Mouse (Mus musculus) lung, postnatal 10 days (tissue): ENCODE data around the gene Anxa6.
"Not testable (repeated sequence)": the region's sequence is repeated elsewhere in the genome, so short reads cannot be mapped to it uniquely, and the experiment has no call there.

Experiments used
- DNase-seq: peaks from one replicate; pipeline ENCODE4 v3.0.0; 2021

Gene Anxa6

GRCm38 (mm10) chr11:54956912-54957311 lies 76.3 kb downstream of the Anxa6 start:
- no peak for DNase-seq

DNA sequence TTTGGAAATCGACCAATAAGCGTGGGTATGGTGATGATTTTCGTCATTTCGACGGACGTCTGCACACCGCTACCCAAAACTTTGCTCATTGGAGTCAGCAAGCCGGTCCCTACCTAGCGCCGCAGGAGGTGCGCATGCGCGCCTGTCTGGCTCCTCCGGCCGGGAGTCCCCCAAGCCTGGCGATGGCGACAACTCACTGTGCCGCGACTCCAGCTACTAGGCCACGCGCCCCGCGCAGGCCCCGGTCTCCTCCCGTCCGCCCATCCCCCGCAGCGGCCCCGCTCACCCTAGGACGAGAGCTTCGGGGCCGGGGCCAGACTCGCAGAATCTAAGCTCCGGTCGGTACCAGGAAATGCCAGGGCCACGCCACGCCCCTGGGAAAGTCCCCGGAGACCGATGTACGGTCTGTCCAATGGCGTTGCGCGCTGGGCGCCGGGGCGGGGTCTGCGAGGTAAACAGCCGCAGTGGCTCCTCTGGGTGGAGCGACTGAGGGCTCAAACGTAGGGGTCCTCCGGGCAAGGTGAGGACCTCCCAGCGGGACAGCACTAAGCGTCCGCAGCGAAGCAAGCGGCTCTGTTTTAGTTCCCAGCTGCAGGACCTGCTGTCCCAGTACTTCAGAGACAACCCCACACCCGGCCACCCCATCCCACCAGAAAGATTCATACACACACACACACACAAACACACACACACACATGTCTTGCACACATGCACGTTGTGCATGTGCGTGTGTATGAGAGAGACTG lies 77.3 kb downstream of the Anxa6 start:
- peak; percentile 99 for DNase-seq

GRCm38 (mm10) chr11:54955400-54955734 lies 77.9 kb downstream of the Anxa6 start:
- DNase-seq, result not testable (repeated sequence)

- no peak for DNase-seq
Measured at GRCm38 (mm10) chr11:54954716-54955115, 78.5 kb downstream of the Anxa6 start.

- no peak for DNase-seq
Measured at GRCm38 (mm10) chr11:54953993-54954446, 79.2 kb downstream of the Anxa6 start.

GRCm38 (mm10) chr11:54952651-54953050 lies 80.6 kb downstream of the Anxa6 start:
- DNase-seq, result no peak

DNA sequence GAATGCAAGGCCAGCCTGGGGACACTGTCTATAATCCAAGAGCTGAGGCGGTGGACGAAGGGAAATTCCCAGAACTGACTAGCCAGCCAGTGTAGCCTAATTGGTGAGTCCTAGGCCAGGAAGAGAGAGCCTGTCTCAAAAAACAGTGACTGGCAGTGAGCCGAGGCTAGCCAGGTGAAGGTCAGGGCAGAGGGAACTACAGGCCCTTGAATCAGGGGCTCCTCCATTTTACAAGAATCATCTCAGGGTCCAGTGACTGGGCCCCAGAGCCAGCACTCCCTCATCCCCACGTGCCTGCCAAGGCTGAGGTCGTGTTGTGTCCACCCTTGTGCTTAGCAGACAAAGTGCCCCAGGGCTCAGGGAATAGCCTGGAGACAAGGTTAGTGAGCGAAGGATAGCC lies 82.6 kb downstream of the Anxa6 start:
- no peak for DNase-seq

GRCm38 (mm10) chr11:54949717-54950116 lies 83.5 kb downstream of the Anxa6 start:
- DNase-seq, result no peak

- DNase-seq, result no peak
Measured at GRCm38 (mm10) chr11:54944702-54945101, 88.5 kb downstream of the Anxa6 start.

DNA sequence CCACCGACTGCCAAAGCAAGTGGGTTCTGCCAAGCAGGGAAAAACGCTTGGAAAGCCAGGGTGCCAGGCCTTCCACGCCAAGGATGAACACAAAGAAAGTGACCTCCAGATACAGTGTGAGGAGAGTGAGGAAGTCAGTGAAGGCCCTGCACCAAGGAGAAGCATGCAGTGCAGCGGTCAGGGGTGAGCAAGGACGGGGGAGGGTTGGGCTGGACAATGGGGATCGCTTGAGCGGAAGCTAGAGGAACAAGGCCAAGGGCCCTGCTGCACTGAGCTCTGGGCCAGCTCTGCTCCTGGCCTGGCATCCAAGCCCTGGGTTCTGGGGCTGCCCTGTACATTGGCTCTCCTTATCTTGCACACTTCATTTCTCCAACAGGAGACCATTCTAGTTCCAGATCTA lies 93.2 kb downstream of the Anxa6 start:
- DNase-seq, result no peak

DNA sequence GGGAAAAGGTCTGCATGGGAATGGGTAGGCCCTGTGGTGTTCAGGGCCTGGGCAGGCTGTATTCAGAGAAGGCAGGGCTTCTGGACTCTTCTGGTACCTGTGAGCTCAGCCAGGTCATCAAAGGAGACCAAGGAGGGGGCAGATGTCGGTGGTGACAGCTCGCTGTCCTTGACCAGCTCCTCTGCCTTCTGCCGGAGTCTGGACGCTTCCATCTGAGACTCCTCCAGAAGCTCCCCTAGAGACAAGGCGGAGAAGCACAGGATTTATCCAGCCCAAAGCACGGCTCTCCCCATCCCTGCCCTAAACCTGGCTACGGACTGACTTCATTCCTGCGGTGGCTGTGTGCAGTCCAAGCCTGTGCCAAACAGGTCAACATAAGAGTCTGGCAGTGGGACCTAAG lies 93.7 kb downstream of the Anxa6 start:
- no peak for DNase-seq

GRCm38 (mm10) chr11:54936771-54937140 lies 96.5 kb downstream of the Anxa6 start:
- no peak for DNase-seq

GRCm38 (mm10) chr11:54936035-54936770 lies 97.0 kb downstream of the Anxa6 start:
- peak; percentile 56 for DNase-seq

GRCm38 (mm10) chr11:54934198-54934597 lies 99.0 kb downstream of the Anxa6 start:
- no peak for DNase-seq

DNA sequence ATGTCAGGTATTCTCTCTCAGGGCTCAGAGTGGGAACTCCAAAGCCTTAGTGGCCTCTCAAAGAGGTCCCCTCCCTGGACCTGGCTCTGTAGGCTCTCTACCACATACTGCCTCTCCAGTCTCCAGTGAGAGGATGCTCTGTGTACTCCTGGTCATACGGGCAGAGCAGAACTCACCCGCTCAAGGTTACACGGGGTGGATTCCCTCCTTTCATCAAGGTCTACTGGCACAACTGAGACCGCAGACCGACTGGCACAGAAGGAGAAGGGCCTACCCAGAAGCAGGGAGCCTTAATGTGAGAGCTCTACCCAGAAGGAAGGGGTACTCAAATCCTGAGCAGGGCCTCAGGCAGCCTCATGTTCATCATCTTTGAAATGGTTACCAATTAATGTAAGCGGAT lies 100.7 kb downstream of the Anxa6 start:
- DNase-seq, result no peak

DNA sequence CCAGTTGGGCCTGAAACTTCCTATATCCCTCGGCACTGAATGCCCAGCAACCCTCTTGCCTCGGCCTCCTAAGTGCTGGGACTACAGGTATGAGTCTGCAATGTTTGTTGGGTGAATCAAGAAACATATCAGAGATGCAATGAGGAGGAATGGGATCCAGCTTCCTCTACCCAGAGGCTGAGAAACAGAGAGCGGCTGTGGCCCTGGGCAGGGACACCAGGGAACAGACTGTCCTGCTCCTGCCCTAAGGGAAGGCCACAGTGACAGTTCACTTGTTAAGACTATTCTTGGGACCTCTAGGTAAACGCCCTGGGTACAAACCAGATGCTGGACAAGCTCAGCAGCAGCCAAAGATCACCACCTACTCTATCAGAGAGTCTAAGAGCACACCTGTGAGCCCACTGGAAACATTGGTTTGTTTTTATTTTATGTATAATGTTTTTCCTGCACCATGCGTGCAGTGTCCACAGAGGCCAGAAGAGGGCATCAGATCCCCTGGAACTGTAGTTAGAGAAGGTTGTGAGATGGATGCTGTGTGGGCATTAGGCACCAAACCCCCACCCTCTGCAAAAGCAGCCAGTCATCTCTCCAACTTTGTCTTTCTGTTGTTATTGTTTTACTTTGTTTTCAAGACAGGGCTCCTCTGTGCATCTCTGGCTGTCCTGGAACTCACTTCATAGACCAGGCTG lies 101.7 kb downstream of the Anxa6 start:
- peak; percentile 70 for DNase-seq

- peak; percentile 75 for DNase-seq
Measured at GRCm38 (mm10) chr11:54930318-54930979, 102.8 kb downstream of the Anxa6 start.

- DNase-seq, result no peak
Measured at GRCm38 (mm10) chr11:54929744-54930143, 103.5 kb downstream of the Anxa6 start.

DNA sequence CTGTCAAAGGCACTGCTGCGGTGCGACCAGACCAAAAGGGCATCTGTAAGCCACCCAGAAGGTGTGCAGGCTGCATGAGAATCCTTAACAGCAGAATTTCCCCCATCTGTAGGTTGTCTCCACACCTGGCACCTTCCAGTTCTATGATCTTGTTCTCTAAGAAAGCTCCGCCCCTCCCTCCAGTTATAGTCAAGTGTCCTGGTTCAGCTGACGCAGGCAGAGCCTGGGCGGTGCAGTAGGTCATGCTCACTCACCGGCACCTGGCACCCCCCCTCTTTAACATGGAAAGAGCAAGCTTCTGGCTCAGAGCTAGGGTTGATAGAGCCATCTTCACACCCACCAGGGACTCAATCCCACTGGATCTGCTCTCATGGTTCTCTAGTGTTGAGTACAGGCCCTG lies 104.0 kb downstream of the Anxa6 start:
- DNase-seq, result peak; percentile 26
